Mouse (Mus musculus) hindbrain, embryonic 14.5 days (tissue): Measurements from ENCODE around the gene Tbx1. TPM values are rescaled to one million over a fixed set of nuclear protein-coding genes. Genes with fewer than 3 reads are reported as not detected.

Source experiments
- ATAC-seq: fragments of 200-750 bp; cut with Nextera tagmentation; 2 replicates; pipeline ENCODE4 v1.8.0; 2017; ENCODE audit warnings: moderate number of reproducible peaks, mild to moderate bottlenecking, moderate TSS enrichment, moderate library complexity; ENCODE audit not compliant: low FRiP score
- DNase-seq: peaks from one replicate; pipeline ENCODE4 v3.0.0-alpha.2; 2015; ENCODE audit warnings: low spot score
- H3K27ac ChIP-seq: fragments of 300-500 bp; sonication (generic); 2 replicates; pipeline ENCODE4 v1.5.1; 2014; ENCODE audit warnings: mild to moderate bottlenecking, moderate library complexity
- H3K27me3 ChIP-seq: fragments of 300-500 bp; sonication (generic); 2 replicates; pipeline ENCODE4 v1.6.1; 2014; ENCODE audit warnings: mild to moderate bottlenecking, low read length, mixed read lengths; ENCODE audit not compliant: control insufficient read depth, insufficient read depth
- H3K36me3 ChIP-seq: fragments of 300-500 bp; sonication (generic); replicated peaks from 2 replicates; pipeline ENCODE4 v1.6.1; 2014; ENCODE audit not compliant: control insufficient read depth, insufficient read depth
- H3K4me1 ChIP-seq: fragments of 300-500 bp; sonication (generic); replicated peaks from 2 replicates; pipeline ENCODE4 v1.6.1; 2014; ENCODE audit warnings: antibody characterized with exemption, low read length, mixed read lengths; ENCODE audit not compliant: control insufficient read depth, insufficient read depth
- H3K4me2 ChIP-seq: fragments of 300-500 bp; sonication (generic); replicated peaks from 2 replicates; pipeline ENCODE4 v1.6.1; 2014; ENCODE audit warnings: mild to moderate bottlenecking, moderate library complexity
- H3K4me3 ChIP-seq: fragments of 300-500 bp; sonication (generic); replicated peaks from 2 replicates; pipeline ENCODE4 v1.5.1; 2014; ENCODE audit warnings: mild to moderate bottlenecking, low read length
- H3K9ac ChIP-seq: fragments of 300-500 bp; sonication (generic); 2 replicates; pipeline ENCODE4 v1.6.1; 2014
- H3K9me3 ChIP-seq: fragments of 300-500 bp; sonication (generic); 2 replicates; pipeline ENCODE4 v1.6.1; 2016; ENCODE audit warnings: low read length; ENCODE audit not compliant: control insufficient read depth
- WGBS: fragments of 180-500 bp; shearing (Covaris S2); extraction: QIAGEN DNeasy Blood & Tissue Kit; methylation state at CpG from one replicate; pipeline ENCODE4 v1.1.7; 2014; 5-methylcytosine and 5-hydroxymethylcytosine counted together
- polyA plus RNA-seq: library from polyadenylated mRNA; unstranded; fragments of >200 nt; fragmentation: Nextera tagmentation; extraction: Ambion mirVana; gene quantifications from 2 replicates; pipeline ENCODE4 v1.2.1, GENCODE M21; 2014

The Tbx1 gene
- polyA plus RNA-seq, 1 experiment from 2014 or later, result 1.2 TPM

- peaks cover 63% of the 10 kb centered on the region for H3K27me3 ChIP-seq
- DNase-seq, result no peak
- H3K4me1 ChIP-seq, result peaks cover 13% of the 10 kb centered on the region
- no peak overlapping the region for H3K27ac ChIP-seq
- no peak overlapping the region for H3K9ac ChIP-seq
- H3K9me3 ChIP-seq, result no peaks in the 10 kb centered on the region
- H3K4me2 ChIP-seq, result no peak overlapping the region
- H3K36me3 ChIP-seq, result no peaks in the 10 kb centered on the region
- no peak for ATAC-seq
- H3K4me3 ChIP-seq, result no peak overlapping the region
- WGBS, result 15% methylated on average over 2 of the region's 2 CpGs
These were observed 10.1 kb downstream of the Tbx1 start for GRCm38 (mm10) chr16:18580389-18580788.

GRCm38 (mm10) chr16:18577599-18578160, 12.8 kb downstream of the Tbx1 start:
- Histone ChIP-seq H3K27me3 (peaks cover 36% of the 10 kb centered on the region), H3K4me2 (no peak overlapping the region), H3K27ac (no peak overlapping the region), H3K9ac (no peak overlapping the region), H3K9me3 (no peaks in the 10 kb centered on the region), H3K36me3 (no peaks in the 10 kb centered on the region), H3K4me3 (no peak overlapping the region), H3K4me1 (peaks cover 13% of the 10 kb centered on the region)
- 17% methylated on average over 5 of the region's 5 CpGs for WGBS
- ATAC-seq (no peak), DNase-seq (no peak)

DNA sequence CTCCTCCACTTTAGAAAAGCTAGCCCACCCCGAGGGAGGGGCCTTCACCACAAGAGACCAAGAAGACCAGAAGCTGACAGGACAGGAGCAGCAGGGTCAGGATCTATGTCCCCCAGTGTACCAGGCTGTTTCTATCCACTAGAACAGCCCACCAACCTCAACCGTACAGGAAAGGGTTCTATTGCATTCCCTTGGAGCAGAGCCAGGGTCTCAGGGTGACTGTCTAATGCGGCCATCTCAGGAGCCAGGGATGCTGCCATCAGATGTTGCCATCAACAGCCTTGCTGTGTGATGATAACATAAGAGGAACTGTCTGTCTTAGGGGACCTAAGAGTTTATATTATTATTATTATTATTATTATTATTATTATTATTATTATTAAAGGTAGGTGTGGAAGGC, 13.4 kb downstream of the Tbx1 start:
- no peak for DNase-seq
- H3K27ac ChIP-seq, result no peak overlapping the region
- H3K36me3 ChIP-seq, result no peaks in the 10 kb centered on the region
- H3K9me3 ChIP-seq, result no peaks in the 10 kb centered on the region
- peaks cover 30% of the 10 kb centered on the region for H3K27me3 ChIP-seq
- peaks cover 8% of the 10 kb centered on the region for H3K4me1 ChIP-seq
- no peak overlapping the region for H3K9ac ChIP-seq
- WGBS, result 51% methylated on average over 3 of the region's 3 CpGs
- H3K4me3 ChIP-seq, result no peak overlapping the region
- ATAC-seq, result no peak
- H3K4me2 ChIP-seq, result no peak overlapping the region

GRCm38 (mm10) chr16:18574196-18574595, 16.3 kb downstream of the Tbx1 start:
- Histone ChIP-seq H3K27me3 (peaks cover 1% of the 10 kb centered on the region), H3K4me2 (no peak overlapping the region), H3K4me1 (no peaks in the 10 kb centered on the region), H3K27ac (no peak overlapping the region), H3K36me3 (no peaks in the 10 kb centered on the region), H3K4me3 (no peak overlapping the region), H3K9me3 (no peaks in the 10 kb centered on the region), H3K9ac (no peak overlapping the region)
- no peak for DNase-seq
- 80% methylated on average over 8 of the region's 8 CpGs for WGBS
- ATAC-seq, result no peak

DNA sequence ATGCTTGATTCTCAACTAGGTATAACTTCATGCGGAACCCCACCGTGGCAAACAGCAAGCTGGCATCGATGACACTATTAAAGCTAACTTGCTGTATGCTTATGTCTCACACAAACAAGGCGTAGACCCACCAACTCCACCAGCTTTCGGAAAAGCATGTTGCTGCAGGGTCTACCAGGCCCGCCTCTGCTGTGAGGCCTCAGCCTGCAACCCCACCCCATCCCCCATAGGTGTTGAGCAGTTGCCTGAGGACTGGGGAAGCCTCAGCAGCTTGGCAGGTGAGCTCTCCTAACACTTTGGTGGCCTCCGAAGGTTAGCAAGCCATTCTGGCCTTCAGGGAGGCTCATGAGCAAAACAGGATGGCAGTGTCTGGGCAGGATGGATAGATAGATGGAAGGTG, 21.9 kb downstream of the Tbx1 start:
- H3K9me3 ChIP-seq, result no peaks in the 10 kb centered on the region
- H3K9ac ChIP-seq, result no peak overlapping the region
- H3K4me1 ChIP-seq, result no peaks in the 10 kb centered on the region
- H3K27ac ChIP-seq, result no peak overlapping the region
- H3K4me2 ChIP-seq, result no peak overlapping the region
- no peak overlapping the region for H3K4me3 ChIP-seq
- 79% methylated on average over 7 of the region's 7 CpGs for WGBS
- H3K27me3 ChIP-seq, result no peaks in the 10 kb centered on the region
- ATAC-seq (no peak), DNase-seq (no peak)
- H3K36me3 ChIP-seq, result peaks cover 3% of the 10 kb centered on the region; the same call in 1 of the 2 replicates

DNA sequence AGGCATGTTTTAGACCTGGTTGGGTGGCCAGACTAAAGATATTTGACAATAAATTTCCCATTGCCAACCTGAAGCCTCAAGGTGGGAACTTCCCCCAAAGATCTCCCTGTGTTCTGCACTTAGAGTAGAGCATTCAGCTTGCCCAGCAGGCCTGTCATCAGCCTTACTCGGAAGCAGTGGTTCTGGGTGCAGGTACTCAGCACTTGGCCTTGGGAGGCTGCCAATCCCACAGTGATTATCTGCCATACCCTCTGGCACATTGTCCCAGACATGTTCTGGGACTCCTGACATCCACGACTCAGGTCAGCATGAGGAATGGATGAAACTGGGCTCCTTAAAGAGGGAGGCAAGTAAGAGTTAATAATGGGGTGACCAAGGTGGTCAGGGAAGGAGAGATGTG, 26.0 kb downstream of the Tbx1 start:
- Histone ChIP-seq H3K4me3 (no peak overlapping the region), H3K9ac (no peak overlapping the region), H3K9me3 (no peaks in the 10 kb centered on the region), H3K36me3 (peaks cover 3% of the 10 kb centered on the region; the same call in 1 of the 2 replicates), H3K27ac (no peak overlapping the region), H3K4me1 (no peaks in the 10 kb centered on the region), H3K4me2 (no peak overlapping the region), H3K27me3 (no peaks in the 10 kb centered on the region)
- ATAC-seq (no peak), DNase-seq (no peak)
- 79% methylated on average over 2 of the region's 2 CpGs for WGBS

- no peak overlapping the region for H3K27ac ChIP-seq
- H3K27me3 ChIP-seq, result no peaks in the 10 kb centered on the region
- H3K36me3 ChIP-seq, result no peaks in the 10 kb centered on the region
- H3K9me3 ChIP-seq, result no peaks in the 10 kb centered on the region
- WGBS, result 84% methylated on average over 3 of the region's 3 CpGs
- no peaks in the 10 kb centered on the region for H3K4me1 ChIP-seq
- no peak overlapping the region for H3K4me2 ChIP-seq
- no peak overlapping the region for H3K4me3 ChIP-seq
- no peak for DNase-seq
- H3K9ac ChIP-seq, result no peak overlapping the region
- no peak for ATAC-seq
These were observed 34.0 kb downstream of the Tbx1 start for GRCm38 (mm10) chr16:18556461-18556860.

- Histone ChIP-seq H3K27me3 (no peaks in the 10 kb centered on the region), H3K4me3 (no peak overlapping the region), H3K4me1 (no peaks in the 10 kb centered on the region), H3K4me2 (no peak overlapping the region), H3K36me3 (no peaks in the 10 kb centered on the region), H3K9ac (no peak overlapping the region), H3K27ac (no peak overlapping the region), H3K9me3 (no peaks in the 10 kb centered on the region)
- WGBS, result 72% methylated on average over 17 of the region's 17 CpGs
- no peak for DNase-seq
- no peak for ATAC-seq
These were observed 35.1 kb downstream of the Tbx1 start for GRCm38 (mm10) chr16:18555235-18555935.

DNA sequence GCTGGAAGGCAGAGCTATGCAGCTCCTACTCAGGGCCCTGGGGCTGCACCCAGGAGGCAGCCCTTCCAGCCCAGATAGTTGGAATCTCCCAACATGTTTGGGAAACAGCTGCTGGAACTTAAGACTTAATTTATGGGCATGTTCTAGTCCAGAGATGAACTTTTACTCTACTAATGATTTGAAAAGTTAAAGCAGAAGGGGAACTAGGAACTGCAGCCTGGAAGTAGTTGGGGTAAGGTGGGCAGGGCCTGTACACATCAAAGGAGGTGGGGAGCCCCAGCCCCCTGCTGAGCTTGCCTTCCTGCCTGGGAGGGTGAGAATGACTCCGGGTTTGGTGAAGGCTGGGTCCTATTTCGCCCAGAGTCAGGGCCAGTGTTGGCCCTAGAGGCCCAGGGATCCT, 35.8 kb downstream of the Tbx1 start:
- H3K4me2 ChIP-seq, result no peak overlapping the region
- ATAC-seq (no peak), DNase-seq (no peak)
- WGBS, result 63% methylated on average over 2 of the region's 2 CpGs
- no peaks in the 10 kb centered on the region for H3K9me3 ChIP-seq
- H3K27me3 ChIP-seq, result no peaks in the 10 kb centered on the region
- H3K36me3 ChIP-seq, result no peaks in the 10 kb centered on the region
- H3K4me1 ChIP-seq, result no peaks in the 10 kb centered on the region
- no peak overlapping the region for H3K4me3 ChIP-seq
- H3K9ac ChIP-seq, result no peak overlapping the region
- no peak overlapping the region for H3K27ac ChIP-seq
